Mouse (Mus musculus) kidney, postnatal 0 days (tissue): ENCODE results near the gene Obp2b. TPM values are rescaled to one million over a fixed set of nuclear protein-coding genes. Genes with fewer than 3 reads are reported as not detected.

Experiments
- ATAC-seq: fragments of 200-750 bp; cut with Nextera tagmentation; replicated peaks from 2 replicates; pipeline ENCODE4 v1.8.0; 2017; ENCODE audit warnings: low read depth, moderate number of reproducible peaks, moderate TSS enrichment, moderate library complexity; ENCODE audit not compliant: low FRiP score
- DNase-seq: peaks from one replicate; pipeline ENCODE4 v3.0.0-alpha.2; 2016; ENCODE audit warnings: low spot score
- H3K27ac ChIP-seq: fragments of 300-500 bp; sonication (generic); 2 replicates; pipeline ENCODE4 v1.5.1; 2014; ENCODE audit warnings: mild to moderate bottlenecking
- H3K27me3 ChIP-seq: fragments of 300-500 bp; sonication (generic); 2 replicates; pipeline ENCODE4 v1.6.1; 2014; ENCODE audit warnings: low read length, mixed read lengths; ENCODE audit not compliant: insufficient read depth
- H3K36me3 ChIP-seq: fragments of 300-500 bp; sonication (generic); 2 replicates; pipeline ENCODE4 v1.6.1; 2014; ENCODE audit warnings: low read length, mixed read lengths; ENCODE audit not compliant: insufficient read depth
- H3K4me1 ChIP-seq: fragments of 300-500 bp; sonication (generic); replicated peaks from 2 replicates; pipeline ENCODE4 v1.6.1; 2014; ENCODE audit warnings: antibody characterized with exemption, low read length, mixed read lengths; ENCODE audit not compliant: insufficient read depth
- H3K4me2 ChIP-seq: fragments of 300-500 bp; sonication (generic); 2 replicates; pipeline ENCODE4 v1.6.1; 2014; ENCODE audit warnings: mild to moderate bottlenecking, low read length, moderate library complexity, mixed read lengths
- H3K4me3 ChIP-seq: fragments of 300-500 bp; sonication (generic); replicated peaks from 2 replicates; pipeline ENCODE4 v1.5.1; 2014; ENCODE audit warnings: low read depth, low read length
- H3K9ac ChIP-seq: fragments of 300-500 bp; sonication (generic); 2 replicates; pipeline ENCODE4 v1.6.1; 2014; ENCODE audit warnings: low read depth, low read length
- H3K9me3 ChIP-seq: fragments of 300-500 bp; sonication (generic); replicated peaks from 2 replicates; pipeline ENCODE4 v1.6.1; 2016; ENCODE audit warnings: low read length, inconsistent platforms, mixed read lengths
- CTCF ChIP-seq: IDR thresholded peaks from 2 replicates; pipeline ENCODE4 v1.5.1; 2016; ENCODE audit warnings: antibody characterized with exemption, low read depth, mild to moderate bottlenecking, moderate library complexity
- WGBS: fragments of 180-500 bp; shearing (Covaris S2); extraction: QIAGEN DNeasy Blood & Tissue Kit; methylation state at CpG from one replicate; pipeline ENCODE4 v1.1.7; 2014; 5-methylcytosine and 5-hydroxymethylcytosine counted together
- polyA plus RNA-seq: library from polyadenylated mRNA; unstranded; fragments of >200 nt; fragmentation: Nextera tagmentation; extraction: Ambion mirVana; gene quantifications from 2 replicates; pipeline ENCODE4 v1.2.1, GENCODE M21; 2015

The Obp2b gene
- polyA plus RNA-seq, 1 experiment from 2014 or later, result not detected

- WGBS, result 10% methylated on average over 2 of the region's 2 CpGs
- TF ChIP-seq CTCF, result no peak
- ATAC-seq, result no peak
- no peak for DNase-seq
- no peaks in the 10 kb centered on the region for H3K27me3 ChIP-seq
- no peak overlapping the region for H3K27ac ChIP-seq
- H3K9ac ChIP-seq, result no peak overlapping the region
- no peaks in the 10 kb centered on the region for H3K36me3 ChIP-seq
- H3K4me3 ChIP-seq, result no peak overlapping the region
- H3K9me3 ChIP-seq, result no peaks in the 10 kb centered on the region
- H3K4me2 ChIP-seq, result no peak overlapping the region
- H3K4me1 ChIP-seq, result no peaks in the 10 kb centered on the region
Measured at GRCm38 (mm10) chr2:25733199-25733930, 3.4 kb upstream of the Obp2b start.

DNA sequence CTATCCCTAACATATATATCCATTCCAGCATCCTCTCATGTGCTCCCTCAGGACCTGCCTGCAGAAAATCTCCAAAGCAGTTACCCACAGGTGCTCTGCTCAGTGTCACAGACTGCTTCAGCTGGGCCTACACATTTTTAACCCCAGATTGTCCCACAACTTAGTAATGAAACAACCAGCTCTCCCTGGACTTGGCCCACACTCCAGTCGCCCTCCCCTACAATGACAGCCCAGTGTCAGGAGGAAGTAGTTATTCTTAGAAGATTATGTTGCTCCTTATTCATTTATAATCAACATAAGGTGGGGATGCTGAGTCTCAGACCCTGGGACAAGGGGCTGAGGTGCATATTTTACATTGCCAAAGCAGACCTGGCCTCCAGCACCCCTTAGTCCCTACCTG is 4.9 kb downstream of the Obp2b start:
- Histone ChIP-seq H3K36me3 (no peaks in the 10 kb centered on the region), H3K4me2 (no peak overlapping the region), H3K4me3 (no peak overlapping the region), H3K9ac (no peak overlapping the region), H3K27me3 (no peaks in the 10 kb centered on the region), H3K27ac (no peak overlapping the region), H3K4me1 (no peaks in the 10 kb centered on the region), H3K9me3 (no peaks in the 10 kb centered on the region)
- no peak for TF ChIP-seq CTCF
- 70% methylated on average over 1 of the region's 1 CpGs for WGBS
- DNase-seq (no peak), ATAC-seq (no peak)

- no peak for DNase-seq
- H3K27me3 ChIP-seq, result no peaks in the 10 kb centered on the region
- no peak for TF ChIP-seq CTCF
- no peaks in the 10 kb centered on the region for H3K4me1 ChIP-seq
- no peak for ATAC-seq
- H3K9ac ChIP-seq, result no peak overlapping the region
- H3K9me3 ChIP-seq, result no peaks in the 10 kb centered on the region
- H3K27ac ChIP-seq, result no peak overlapping the region
- H3K36me3 ChIP-seq, result no peaks in the 10 kb centered on the region
- 77% methylated on average over 1 of the region's 1 CpGs for WGBS
- no peak overlapping the region for H3K4me3 ChIP-seq
- H3K4me2 ChIP-seq, result no peak overlapping the region
Measured at GRCm38 (mm10) chr2:25754201-25754600, 17.4 kb downstream of the Obp2b start.

- TF ChIP-seq CTCF, result no peak
- Histone ChIP-seq H3K4me3 (no peak overlapping the region), H3K36me3 (no peaks in the 10 kb centered on the region), H3K4me2 (no peak overlapping the region), H3K27ac (peak overlapping the region; percentile 13; the same call in 1 of the 2 replicates), H3K9ac (no peak overlapping the region), H3K27me3 (no peaks in the 10 kb centered on the region), H3K9me3 (no peaks in the 10 kb centered on the region), H3K4me1 (no peaks in the 10 kb centered on the region)
- ATAC-seq (no peak; the same call in 1 of the 2 replicates), DNase-seq (peak; percentile 38)
- WGBS, result 22% methylated on average over 4 of the region's 4 CpGs
Measured at GRCm38 (mm10) chr2:25758064-25758625, 21.3 kb downstream of the Obp2b start.

- Histone ChIP-seq H3K36me3 (no peaks in the 10 kb centered on the region), H3K9me3 (no peaks in the 10 kb centered on the region), H3K27ac (no peak within 1 kb of the TSS), H3K9ac (no peak within 1 kb of the TSS), H3K4me1 (no peaks in the 10 kb centered on the region), H3K4me3 (no peak within 1 kb of the TSS), H3K27me3 (no peaks in the 10 kb centered on the region), H3K4me2 (no peak within 1 kb of the TSS)
- 47% methylated on average over 2 of the region's 2 CpGs for WGBS
- no peak for TF ChIP-seq CTCF
- DNase-seq (no peak), ATAC-seq (no peak)
Measured at GRCm38 (mm10) chr2:25765269-25765668, 28.5 kb downstream of the Obp2b start, which contains the start of gene Lcn3. Gene Lcn3 (plus strand): TSS chr2:25765569.

DNA sequence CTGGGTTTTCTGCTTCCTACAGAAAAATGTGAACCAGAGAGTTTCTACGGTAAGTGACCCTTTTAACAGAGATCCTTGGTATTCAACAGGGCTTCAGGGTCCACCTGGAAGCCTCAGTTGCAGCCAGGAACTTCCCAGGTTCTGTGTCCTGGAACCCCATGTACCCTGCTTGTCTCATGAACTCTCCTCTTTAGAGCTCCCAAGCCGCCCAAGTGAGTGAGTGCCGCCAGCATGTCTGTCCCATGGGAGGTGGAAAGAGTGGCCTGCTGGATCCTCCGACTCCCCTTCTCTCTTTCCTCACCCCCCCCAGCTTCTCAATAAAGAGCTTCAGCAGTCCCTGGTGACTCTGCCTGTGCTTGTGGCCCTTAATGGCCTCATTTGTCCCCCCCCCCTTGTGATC is 31.0 kb downstream of the Obp2b start:
- WGBS, result 73% methylated on average over 4 of the region's 4 CpGs
- no peak overlapping the region for H3K9ac ChIP-seq
- no peak for ATAC-seq

More for the DNA sequence above, 31.0 kb downstream of the Obp2b start:
- Histone ChIP-seq H3K4me1 (no peaks in the 10 kb centered on the region), H3K27ac (no peak overlapping the region), H3K36me3 (no peaks in the 10 kb centered on the region), H3K4me2 (no peak overlapping the region), H3K27me3 (no peaks in the 10 kb centered on the region), H3K9me3 (no peaks in the 10 kb centered on the region), H3K4me3 (no peak overlapping the region)
- TF ChIP-seq CTCF, result no peak
- no peak for DNase-seq
